Mouse (Mus musculus): Measurements from ENCODE around the gene Wnt3a.

Wnt3a gene

DNA sequence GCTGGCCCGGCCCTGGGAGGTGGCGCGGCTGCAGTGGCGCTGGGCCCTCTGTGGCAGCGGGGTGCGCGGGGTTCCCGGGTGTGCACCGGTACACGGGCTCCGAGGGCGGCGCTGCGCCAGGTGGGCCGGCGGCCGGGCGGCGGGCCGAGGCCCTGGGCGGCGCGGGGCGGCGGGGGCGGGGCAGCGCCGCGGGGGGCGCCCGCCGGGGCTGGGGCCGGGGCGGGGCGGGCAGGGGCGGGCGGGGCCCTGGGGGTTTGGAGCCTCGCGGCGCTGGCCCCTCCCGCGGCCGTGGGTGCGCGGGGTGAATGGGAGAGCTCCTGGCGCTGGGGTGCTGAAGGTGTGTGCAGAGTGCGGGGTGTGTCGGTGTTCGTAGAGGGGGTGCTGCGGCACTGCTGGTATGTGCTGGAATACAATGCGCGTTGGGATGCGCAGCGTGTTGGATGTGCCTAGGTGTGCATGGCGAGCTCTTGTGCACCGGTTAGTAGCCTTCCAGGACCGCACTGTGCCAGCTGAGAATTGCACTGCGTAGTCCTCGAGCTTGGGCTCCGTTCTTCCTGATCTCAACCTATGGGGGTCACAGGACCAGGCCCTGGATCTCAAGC lies at the start of gene Wnt3a:
TSS of gene Wnt3a (minus strand) at position 51 of the 602 bp plus-strand sequence.
- no peak for DNase-seq (ENCODE audit: low read depth, low spot score)

DNA sequence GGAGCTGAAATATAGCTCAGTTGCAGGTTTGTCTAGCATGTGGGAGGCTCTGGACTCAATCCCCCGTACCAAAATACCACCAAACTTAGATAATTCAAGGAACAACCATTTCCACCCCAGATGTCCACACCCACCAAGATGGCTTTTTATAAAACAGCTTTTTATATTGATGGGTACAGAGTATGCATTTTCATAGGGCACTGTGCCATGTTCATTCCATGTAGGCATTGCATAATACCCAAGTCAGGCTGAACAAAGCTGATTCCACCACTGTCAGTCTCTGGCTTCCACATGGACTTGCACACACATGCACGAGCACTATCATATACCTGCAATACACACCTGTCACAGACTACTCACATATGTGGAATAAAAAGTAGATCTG lies 48.2 kb upstream of the Wnt3a start:
- no peak for DNase-seq (ENCODE audit: low read depth, low spot score)

DNA sequence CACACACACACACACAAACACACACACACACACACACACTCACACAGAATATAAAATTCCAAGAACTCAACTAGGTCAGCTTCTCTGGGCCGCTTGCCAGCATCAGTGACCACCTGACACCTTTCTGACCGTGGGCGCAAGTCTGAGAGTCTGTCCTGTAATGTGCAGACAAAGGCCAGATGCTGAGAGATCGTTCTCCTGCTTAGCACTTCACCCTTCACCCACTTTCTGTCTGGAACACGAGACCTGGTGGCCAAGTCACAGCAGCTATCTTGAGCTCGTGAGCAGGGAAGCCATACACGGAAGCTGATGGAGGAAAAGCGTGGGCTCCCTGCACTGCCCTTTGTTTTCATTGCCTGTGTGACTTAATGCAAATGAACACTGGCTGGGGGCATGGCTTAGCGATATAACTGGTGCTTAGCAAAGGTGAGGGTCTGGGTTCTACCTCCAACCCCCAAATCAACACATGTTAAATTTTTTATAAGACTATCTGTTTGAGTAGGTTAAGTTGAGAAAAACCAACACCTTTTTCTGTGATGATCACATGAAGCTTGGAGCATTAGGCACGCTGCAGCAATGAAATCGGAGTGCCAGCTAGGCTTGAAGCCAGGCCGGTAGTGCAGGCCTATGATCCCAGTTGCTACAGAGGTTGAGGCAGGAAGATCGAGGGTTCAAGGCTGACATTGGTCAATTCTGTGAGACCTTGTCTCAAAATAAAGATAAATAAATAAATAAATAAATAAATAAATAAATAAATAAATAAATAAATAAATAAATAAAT lies 47.6 kb upstream of the Wnt3a start:
- no peak for DNase-seq (ENCODE audit: low read depth, low spot score)

DNA sequence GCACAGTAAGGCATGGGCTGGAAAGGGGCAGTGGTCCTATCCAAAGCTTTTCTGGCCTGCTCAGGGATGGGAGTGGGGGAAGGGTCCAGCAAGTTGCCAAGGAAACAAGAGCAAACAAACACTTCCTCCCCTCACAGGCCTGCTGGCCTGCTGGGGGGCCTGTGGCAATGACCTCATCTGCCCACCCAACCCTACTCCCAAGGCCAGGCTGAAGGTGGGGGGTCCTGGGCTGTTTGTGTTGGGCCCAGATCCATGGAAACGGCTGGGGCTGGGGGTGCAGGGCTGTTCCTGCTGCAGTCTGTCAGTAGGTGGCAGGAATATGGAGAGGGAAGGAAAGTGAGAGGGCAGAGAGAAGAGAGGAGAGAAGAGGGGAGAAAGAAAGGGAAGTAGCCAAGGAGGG lies 45.8 kb upstream of the Wnt3a start:
- DNase-seq (ENCODE audit: low read depth, low spot score), result no peak

DNA sequence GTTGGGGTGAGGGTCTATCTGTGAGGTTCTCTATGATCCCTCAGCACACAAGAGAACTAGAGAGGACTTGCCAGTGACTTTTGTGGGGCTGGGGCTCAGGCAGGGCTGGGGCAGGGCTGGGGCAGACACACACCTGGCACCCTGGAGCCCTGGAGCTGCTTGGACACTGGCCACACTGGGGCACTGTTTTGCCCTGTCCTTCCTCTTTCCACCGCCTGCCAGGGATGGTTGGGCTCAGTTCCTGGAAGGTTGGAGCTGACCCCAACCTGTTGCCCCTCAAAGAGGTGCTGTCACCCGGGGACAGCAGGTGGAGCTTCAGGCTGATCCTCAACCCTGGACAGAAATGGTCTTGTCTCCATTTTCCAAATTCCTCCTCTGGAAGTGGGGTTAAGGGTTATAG lies 45.4 kb upstream of the Wnt3a start:
- DNase-seq (ENCODE audit: low read depth, low spot score), result no peak

DNA sequence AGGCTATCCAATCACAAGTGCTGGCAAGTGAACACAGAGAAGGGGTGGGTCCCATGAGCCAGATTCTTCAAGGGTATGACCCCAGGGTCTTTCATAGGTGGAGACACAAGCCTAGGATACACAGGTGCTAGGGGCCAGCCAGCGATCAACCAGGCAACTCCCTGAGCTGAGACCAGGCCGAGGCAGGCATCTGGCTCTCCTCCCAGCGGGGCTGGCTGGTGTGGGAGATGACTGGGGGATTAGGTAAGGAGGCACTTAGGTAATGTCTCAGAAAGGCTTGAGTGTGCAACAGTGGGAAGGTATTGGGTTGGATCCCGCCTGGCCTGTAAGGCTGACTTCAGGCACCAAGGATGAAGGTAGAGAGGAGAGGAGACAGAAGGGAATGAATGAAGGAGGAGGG lies 44.6 kb upstream of the Wnt3a start:
- no peak for DNase-seq (ENCODE audit: low read depth, low spot score)

DNA sequence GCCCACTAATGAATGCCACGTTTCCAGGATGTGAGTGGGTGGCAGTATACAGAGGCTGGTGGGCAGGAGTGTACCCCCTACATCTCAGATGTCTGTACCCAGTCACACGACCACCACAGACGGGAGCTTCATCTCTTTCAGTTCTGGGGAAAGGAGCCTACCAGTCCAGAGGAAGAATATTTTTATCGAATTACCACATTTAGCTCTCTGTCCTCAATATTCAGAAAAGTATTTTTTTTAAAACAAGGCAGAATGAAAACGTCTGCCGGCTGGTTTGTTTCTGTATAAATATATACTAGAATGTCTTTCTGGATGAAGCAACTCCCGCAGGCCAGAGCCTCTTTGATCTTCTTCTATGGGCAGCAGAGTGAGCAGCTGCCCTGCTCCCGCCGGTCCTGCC lies 42.4 kb upstream of the Wnt3a start:
- no peak for DNase-seq (ENCODE audit: low read depth, low spot score)

DNA sequence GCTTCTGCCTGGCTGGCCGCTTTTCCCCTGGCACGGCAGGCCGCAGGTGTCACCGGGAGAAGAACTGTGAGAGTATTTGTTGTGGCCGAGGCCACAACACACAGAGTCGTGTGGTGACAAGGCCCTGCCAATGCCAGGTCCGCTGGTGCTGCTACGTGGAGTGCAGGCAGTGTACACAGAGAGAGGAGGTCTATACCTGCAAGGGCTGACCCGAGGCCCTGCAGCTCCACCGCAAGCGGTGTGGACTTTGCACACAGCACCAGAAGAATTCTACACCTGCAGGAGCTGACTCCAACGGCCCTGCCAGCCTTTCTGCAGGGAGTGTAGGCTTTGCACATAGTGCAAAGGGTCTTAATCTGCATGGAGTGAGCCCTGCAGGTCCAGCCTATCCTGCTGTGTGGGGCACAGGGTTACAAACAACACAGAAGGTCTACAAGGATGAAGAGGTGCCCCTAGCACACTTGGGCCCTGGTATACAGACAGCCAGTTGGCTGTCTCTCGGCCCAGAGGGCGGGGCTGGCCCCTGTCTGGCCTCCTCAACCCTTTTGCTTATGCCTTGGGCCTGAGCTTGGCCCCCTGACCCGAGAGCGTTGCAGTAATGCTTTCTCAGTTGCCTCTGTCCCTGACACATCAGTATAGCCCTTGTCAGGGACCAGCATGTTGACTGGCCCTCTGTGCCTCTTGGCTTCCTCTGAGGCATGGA lies 40.8 kb upstream of the Wnt3a start:
- DNase-seq (ENCODE audit: low read depth, low spot score), result no peak

DNA sequence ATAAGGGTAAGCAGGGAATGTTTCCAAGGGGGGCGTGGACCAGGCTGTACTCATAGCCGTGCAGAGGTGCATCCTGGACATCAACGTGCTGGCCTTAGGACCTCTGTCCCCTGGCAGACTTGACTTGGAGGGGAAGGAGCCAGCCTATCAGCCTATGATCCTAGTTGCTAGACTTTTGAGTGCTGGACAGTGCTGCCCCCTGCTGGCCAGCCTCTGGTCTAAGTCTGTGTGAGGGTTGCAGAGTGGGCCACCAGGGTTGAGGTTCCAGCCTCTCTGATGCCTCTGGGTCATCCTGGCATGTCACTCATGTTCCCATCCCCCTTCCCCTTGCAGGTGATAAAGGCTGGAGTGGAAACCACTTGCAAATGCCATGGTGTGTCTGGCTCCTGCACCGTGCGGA lies 40.0 kb upstream of the Wnt3a start:
- no peak for DNase-seq (ENCODE audit: low read depth, low spot score)

DNA sequence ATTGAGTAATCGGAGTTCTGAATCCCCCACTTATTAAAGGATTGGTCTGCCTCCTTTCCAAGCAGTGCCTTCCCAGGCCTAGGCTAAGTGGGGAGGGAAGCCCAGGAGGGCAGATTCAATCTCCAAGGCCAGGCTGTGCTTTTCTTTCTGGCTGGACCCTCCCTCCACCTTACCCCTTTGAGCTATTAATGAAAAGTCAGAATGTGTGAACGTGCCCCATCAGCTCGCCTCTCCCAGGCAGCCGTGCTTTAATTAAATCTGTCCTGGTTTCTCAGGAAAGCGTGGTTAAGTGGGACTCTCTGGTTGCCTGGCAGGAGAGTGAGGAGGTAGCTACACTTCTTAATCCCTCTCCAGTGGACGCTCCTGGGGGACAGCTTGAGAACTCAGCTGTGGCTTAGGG lies 39.1 kb upstream of the Wnt3a start:
- DNase-seq (ENCODE audit: low read depth, low spot score), result no peak

DNA sequence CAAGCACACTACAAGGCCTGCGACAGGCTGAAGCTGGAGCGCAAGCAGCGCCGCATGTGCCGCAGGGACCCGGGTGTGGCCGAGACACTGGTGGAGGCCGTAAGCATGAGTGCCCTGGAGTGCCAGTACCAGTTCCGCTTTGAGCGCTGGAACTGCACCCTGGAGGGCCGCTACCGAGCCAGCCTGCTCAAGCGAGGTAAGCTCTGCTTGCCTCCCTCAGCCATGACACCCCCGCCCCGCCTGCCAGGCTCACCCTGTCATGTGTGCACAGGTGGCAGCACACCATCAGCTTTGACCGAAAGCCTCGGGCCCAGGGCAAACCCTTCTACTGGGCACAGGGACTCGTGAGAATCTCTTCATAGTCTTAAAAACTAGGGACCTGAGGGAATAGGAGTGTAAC lies 37.1 kb upstream of the Wnt3a start:
- no peak for DNase-seq (ENCODE audit: low read depth, low spot score)

DNA sequence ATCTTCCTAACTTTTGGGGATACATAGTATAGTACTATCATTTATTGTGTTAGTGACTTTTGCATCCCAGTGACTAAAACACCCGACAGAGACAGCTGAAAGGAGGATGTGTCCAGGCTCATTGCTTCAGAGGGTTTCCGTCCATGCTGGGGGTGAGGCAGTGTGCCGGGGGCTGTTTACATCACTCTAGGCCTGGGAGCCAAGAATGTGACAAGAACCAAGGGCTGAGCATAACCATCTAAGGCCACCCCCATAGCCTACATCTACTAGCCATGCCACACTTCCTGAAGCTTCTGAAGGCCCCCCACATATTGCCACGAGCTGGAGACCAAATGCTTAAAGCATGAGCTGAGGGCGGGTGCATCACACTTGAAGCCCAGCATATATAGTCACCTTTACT lies 34.2 kb upstream of the Wnt3a start:
- no peak for DNase-seq (ENCODE audit: low read depth, low spot score)

DNA sequence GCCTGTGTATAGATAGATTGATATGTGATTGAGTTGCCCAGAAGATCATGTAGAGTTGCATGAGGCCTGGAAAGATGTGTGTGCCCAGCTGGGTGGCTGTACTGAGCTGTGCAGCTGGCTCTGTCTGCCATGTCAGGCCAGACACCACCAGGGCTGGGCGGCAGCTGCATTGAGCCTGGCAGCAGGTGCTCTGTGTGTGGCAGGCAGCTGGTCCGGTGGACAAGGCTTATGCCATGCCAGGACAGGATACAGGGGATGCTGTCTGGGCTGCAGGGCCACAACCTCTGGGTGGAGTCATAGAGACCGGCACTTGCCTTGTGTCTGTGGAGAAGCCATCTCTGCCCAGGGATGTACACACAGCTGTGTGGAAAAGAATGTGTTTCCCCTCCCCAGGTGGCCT lies 32.4 kb upstream of the Wnt3a start:
- DNase-seq (ENCODE audit: low read depth, low spot score), result no peak

DNA sequence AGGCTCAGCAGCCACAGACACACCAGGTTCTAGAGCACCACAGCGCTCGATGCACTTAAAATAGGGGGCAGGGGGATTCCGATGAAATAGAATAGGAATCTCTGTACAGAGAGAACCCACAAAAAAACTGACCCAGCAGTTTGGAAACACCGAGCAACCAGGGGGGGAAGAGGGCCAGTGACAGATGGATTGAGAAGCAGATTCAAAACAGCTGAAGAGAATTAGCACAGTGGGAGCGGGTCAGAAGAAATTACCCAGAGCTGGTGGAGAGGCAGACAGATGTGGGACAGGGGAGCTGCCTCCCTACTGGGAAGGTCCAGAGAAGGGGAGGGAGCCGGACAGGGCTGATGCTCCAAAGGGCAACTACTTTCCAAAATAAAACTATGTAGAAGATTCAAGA lies 26.0 kb upstream of the Wnt3a start:
- DNase-seq (ENCODE audit: low read depth, low spot score), result no peak

DNA sequence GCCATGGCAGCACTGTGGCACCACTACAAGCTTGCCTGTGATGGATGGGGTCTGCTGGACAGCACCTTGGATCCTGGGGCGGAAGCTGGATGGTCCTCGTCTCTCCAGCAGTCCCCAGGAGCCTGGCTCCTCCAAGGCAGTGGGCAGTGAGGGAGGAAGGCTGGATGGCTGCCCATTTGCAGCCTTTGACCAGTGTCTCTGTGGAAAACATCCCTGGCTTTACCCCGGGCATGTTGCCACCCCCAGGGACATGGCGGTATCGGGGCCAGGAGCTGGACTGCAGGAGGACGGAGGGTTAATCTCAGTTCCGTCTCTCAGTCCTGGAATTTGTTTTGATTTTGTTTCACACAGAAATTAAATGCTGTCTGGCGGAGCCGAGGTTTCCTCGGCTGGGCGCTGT lies 23.4 kb upstream of the Wnt3a start:
- no peak for DNase-seq (ENCODE audit: low read depth, low spot score)

DNA sequence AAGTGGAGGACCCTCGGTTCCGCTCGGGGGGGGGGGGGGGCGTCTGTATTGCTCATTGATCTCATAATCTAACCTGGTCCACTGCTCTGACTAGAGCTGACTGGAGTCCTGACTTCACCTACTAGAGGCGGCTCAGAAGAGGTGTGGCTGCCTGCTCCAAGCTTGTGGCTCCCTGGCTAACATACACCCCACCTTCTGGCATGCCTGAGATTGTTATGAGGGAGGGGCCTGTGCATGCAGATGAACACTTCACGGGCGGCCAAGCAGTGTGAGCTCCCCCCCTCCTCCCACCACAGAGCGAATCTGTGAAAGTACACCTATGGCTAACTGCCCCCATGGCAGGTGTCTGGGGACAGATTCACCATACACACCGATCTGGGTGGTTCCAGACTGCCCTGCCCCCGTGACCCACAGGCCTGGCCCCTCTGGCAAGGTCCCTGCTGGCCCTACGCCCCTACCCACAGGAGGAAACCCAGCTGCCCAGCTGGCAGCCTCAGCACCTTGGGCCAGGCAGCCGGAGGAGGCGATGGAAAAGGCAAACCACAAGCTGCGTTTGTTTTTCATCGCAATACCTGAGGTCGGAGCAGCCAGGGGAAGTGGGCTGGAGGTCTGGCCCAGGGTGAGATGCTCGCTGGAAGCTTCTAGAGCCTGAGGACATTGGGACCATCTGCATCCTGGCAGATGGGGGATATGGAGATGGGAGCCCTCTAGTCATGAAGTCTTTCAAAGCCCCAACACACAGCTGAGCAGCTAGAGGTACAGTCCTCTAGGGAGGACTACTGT lies 22.7 kb upstream of the Wnt3a start:
- no peak for DNase-seq (ENCODE audit: low read depth, low spot score)

DNA sequence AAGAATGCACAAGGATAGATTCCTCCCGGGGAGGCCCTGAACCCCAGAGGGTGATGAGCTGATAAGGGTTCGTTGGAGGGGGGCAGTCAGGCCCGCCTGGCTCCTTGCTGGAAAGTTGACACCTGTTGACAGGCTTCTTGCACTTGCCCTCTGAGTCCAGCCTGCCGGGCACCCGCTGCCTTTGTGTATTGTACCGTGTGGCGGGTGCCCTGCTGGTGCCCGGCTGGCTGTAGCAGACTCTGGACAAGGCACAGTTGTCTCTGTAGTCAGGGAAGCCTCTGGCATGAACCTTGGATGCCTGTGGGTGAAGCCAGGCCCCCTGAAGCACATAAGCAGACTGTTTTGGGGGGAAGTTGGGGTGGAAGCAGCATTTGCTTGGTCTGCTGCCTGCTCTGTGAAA lies 21.9 kb upstream of the Wnt3a start:
- DNase-seq (ENCODE audit: low read depth, low spot score), result no peak

DNA sequence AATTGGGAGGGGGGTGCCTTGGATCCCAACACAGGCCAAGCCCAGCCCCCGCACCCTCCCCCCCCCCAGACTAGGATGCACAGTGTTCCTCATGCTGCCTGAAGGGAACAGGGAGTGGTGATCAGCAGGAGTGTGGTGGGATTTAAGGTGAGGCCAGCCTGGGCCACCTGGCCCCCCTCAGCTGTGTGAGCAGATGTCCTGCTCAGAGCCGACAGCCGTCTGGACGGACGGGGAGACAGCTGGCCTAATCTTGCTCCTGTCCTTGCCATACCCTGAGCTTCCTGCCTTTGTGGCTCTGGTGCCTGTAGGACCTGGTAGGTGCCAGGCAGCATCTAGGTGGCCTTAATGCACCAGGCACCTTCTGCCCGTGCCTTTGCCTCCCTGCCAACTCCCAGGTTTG lies 21.5 kb upstream of the Wnt3a start:
- no peak for DNase-seq (ENCODE audit: low read depth, low spot score)

DNA sequence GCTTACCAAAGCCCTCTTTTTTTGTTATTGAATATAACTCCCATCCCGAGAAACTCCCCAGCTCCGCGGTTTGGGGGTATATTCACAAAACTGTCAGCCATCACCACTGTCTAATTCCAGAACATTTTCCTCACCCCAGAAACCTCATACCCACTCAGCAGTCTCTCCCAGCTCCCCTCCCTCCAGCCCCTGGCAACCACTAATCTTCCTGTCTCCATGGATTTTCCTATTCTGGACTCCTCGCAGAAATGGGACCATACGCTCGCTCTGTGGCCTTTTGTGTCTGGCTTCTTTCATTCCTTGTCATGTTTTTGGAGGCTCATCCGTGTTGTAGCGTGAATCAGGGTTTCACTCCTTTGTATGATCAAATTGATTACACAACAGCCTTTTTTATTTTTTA lies 19.4 kb upstream of the Wnt3a start:
- DNase-seq (ENCODE audit: low read depth, low spot score), result no peak

DNA sequence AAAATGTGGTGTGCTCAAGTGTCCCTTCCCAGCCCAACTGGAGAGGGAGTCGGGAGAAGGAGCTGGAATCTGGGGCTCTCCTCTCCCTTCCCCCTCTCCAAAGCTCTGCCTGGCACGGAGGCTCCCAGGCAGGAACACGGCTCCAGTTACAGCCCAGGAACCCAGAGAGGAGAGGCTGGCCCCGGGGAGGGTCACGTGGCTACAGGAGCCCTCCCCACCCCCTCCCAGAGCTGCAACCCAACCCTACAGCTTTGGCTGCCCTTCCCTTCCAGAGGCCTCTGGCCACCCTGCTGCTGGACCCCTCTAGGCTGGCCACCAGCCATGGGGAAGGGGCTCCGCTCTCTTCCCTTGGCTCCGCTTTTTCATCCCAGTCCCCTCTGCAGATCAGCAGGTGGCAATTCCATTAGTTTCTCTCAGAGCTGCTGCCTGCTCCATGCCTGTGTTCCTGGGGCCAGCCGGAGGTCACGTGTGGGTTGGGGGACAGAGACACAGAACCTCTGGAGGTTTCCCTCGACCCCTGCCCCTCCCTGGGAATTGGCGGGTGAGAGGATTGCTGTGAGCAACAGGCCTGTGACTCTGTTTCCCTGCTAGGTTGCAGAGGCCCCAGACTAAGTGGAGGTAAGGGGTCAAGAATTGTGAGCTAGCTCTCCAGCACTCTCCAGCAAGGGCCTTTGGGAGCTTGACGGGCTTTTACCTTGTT lies 18.7 kb upstream of the Wnt3a start:
- no peak for DNase-seq (ENCODE audit: low read depth, low spot score)

DNA sequence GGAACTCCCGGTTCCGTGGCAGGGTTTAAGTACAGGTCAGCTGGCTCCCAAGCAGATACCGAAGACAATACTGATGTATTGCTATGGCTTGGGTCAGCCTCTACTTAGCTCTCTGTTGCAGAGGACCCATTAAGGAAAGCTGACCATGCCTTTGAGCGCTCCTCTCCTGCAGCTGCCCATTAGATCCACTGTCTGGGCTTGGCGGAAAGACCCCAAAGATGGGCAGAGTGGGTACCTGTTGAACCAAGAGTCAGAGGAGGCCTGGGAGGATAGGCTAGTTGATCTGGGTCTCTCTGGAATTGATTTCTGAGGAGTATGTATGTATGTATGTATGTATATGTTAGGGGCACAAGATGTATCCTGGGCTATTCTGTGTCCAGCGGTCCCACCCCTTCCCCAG lies 18.1 kb upstream of the Wnt3a start:
- no peak for DNase-seq (ENCODE audit: low read depth, low spot score)

DNA sequence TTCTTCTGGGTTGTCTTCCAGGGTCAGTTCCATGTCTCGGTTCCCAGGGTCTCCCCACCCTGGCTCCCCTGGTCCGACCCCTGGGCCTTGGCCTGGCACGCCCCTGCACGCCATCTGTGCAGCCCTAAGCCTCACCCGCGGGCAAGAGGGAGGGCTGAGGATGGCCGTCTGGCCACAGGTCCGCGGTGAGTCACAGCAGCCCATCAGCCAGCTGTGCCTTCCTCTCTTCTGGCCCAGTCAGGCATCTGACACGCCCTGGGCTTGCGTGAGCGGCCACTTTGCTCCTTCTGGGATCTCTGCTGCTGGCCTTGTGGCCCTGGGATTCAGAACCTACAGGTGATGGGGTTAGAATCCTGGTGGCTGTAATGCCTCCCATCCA lies 17.6 kb upstream of the Wnt3a start:
- no peak for DNase-seq (ENCODE audit: low read depth, low spot score)
